Mouse (Mus musculus) myocyte (in vitro differentiated cells): Measurements from ENCODE around the gene Glb1. TPM values are rescaled to one million over a fixed set of nuclear protein-coding genes. Genes with fewer than 3 reads are reported as not detected.

ENCODE experiments used
- H3K27me3 ChIP-seq: one replicate; pipeline ENCODE4 v1.6.1; 2011; ENCODE audit not compliant: control insufficient read depth, insufficient read depth, insufficient read length
- H3K36me3 ChIP-seq: one replicate; pipeline ENCODE4 v1.6.1; 2011; ENCODE audit not compliant: control insufficient read depth, insufficient read depth
- H3K4me2 ChIP-seq: one replicate; pipeline ENCODE4 v1.6.1; 2011; ENCODE audit warnings: low read depth, control low read depth
- H3K4me3 ChIP-seq: one replicate; pipeline ENCODE4 v1.5.1; 2011; ENCODE audit warnings: mild to moderate bottlenecking, control low read depth, moderate library complexity
- H3K79me2 ChIP-seq: one replicate; pipeline ENCODE4 v1.6.1; 2011; ENCODE audit not compliant: control insufficient read depth, insufficient read depth
- H3ac ChIP-seq: one replicate; pipeline ENCODE4 v1.6.1; 2011; ENCODE audit not compliant: control insufficient read depth, insufficient read length
- CEBPB ChIP-seq: IDR thresholded peaks from 2 replicates; pipeline ENCODE4 v1.6.1; 2011; ENCODE audit warnings: mild to moderate bottlenecking, moderate library complexity; ENCODE audit not compliant: poor library complexity, insufficient read depth, severe bottlenecking
- E2F4 ChIP-seq: IDR thresholded peaks from one replicate; pipeline ENCODE4 v1.6.1; 2011; ENCODE audit warnings: mild to moderate bottlenecking, control low read depth, moderate library complexity; ENCODE audit not compliant: insufficient read depth
- MAX ChIP-seq: IDR thresholded peaks from one replicate; pipeline ENCODE4 v1.6.1; 2011; ENCODE audit warnings: low read depth, mild to moderate bottlenecking, control low read depth
- MYOD1 ChIP-seq, 3 experiments: IDR thresholded peaks; one replicate each; pipeline ENCODE4 v1.6.1; 2011; ENCODE audit warnings: control low read depth in 2 of 3, low read depth in 2 of 3, mild to moderate bottlenecking in 2 of 3, moderate library complexity in 1 of 3; ENCODE audit not compliant: insufficient read length in 2 of 3, control insufficient read depth in 1 of 3
- MYOG ChIP-seq, 3 experiments: IDR thresholded peaks; one replicate each; pipeline ENCODE4 v1.6.1; 2011; ENCODE audit warnings: control low read depth in 2 of 3, low read depth in 2 of 3, mild to moderate bottlenecking in 2 of 3; ENCODE audit not compliant: insufficient read length in 2 of 3, control insufficient read depth in 1 of 3, insufficient read depth in 1 of 3
- POLR2A ChIP-seq: IDR thresholded peaks from one replicate; pipeline ENCODE4 v1.6.1; 2011; ENCODE audit warnings: low read depth, mild to moderate bottlenecking, control low read depth, moderate library complexity; ENCODE audit not compliant: insufficient read length
- POLR2AphosphoS2 ChIP-seq: IDR thresholded peaks from one replicate; pipeline ENCODE4 v1.6.1; 2011; ENCODE audit warnings: low read depth, control low read depth; ENCODE audit not compliant: insufficient read length
- REST ChIP-seq: IDR thresholded peaks from one replicate; pipeline ENCODE4 v1.6.1; 2011; ENCODE audit warnings: mild to moderate bottlenecking, control low read depth, moderate library complexity; ENCODE audit not compliant: insufficient read depth, insufficient read length
- SRF ChIP-seq: IDR thresholded peaks from one replicate; pipeline ENCODE4 v1.6.1; 2011; ENCODE audit warnings: low read depth; ENCODE audit not compliant: control insufficient read depth, insufficient read length
- TCF12 ChIP-seq: IDR thresholded peaks from one replicate; pipeline ENCODE4 v1.6.1; 2011; ENCODE audit warnings: mild to moderate bottlenecking, control low read depth; ENCODE audit not compliant: poor library complexity, insufficient read depth, severe bottlenecking
- TCF3 ChIP-seq: IDR thresholded peaks from one replicate; pipeline ENCODE4 v1.6.1; 2011; ENCODE audit warnings: low read depth, control low read depth; ENCODE audit not compliant: insufficient read length
- USF1 ChIP-seq: IDR thresholded peaks from one replicate; pipeline ENCODE4 v1.6.1; 2011; ENCODE audit warnings: low read depth, mild to moderate bottlenecking, control low read depth, moderate library complexity
- polyA plus RNA-seq: library from polyadenylated mRNA; unstranded; fragments of >200 nt; fragmentation: generic; extraction: Trizol; gene quantifications from one replicate; pipeline ENCODE4 v1.2.1, GENCODE M21; 2012; ENCODE audit warnings: missing spikeins

Gene Glb1
- polyA plus RNA-seq, 1 experiment = 30.1 TPM

- Histone ChIP-seq H3K4me3 (no peak overlapping the region), H3K27me3 (no peaks in the 10 kb centered on the region), H3ac (no peak overlapping the region), H3K79me2 (no peaks in the 10 kb centered on the region), H3K36me3 (no peaks in the 10 kb centered on the region), H3K4me2 (no peak overlapping the region)
- no peak for TF ChIP-seq POLR2AphosphoS2
- TF ChIP-seq MYOG (IDR thresholded peaks at IDR 0.05; ENCODE audit: control insufficient read depth in 1 of 3, insufficient read depth in 1 of 3, insufficient read length in 2 of 3, low read depth in 2 of 3) = no peak
- no peak for TF ChIP-seq MYOD1 (IDR thresholded peaks at IDR 0.05; ENCODE audit: control insufficient read depth in 1 of 3, insufficient read length in 2 of 3, low read depth in 2 of 3)
- no peak for TF ChIP-seq E2F4
- no peak for TF ChIP-seq USF1
- no peak for TF ChIP-seq REST
- TF ChIP-seq TCF3 = no peak
- no peak for TF ChIP-seq POLR2A
- TF ChIP-seq CEBPB = no peak
- no peak for TF ChIP-seq SRF
- TF ChIP-seq MAX = no peak
- TF ChIP-seq TCF12 = no peak
Observed at GRCm38 (mm10) chr9:114377168-114377567, 23.7 kb upstream of the Glb1 start.

GRCm38 (mm10) chr9:114379871-114380270 is 21.0 kb upstream of the Glb1 start:
- no peaks in the 10 kb centered on the region for H3K27me3 ChIP-seq
- no peak overlapping the region for H3K4me2 ChIP-seq
- no peak for TF ChIP-seq SRF
- TF ChIP-seq TCF3 = no peak
- TF ChIP-seq MYOD1 (IDR thresholded peaks at IDR 0.05; ENCODE audit: control insufficient read depth in 1 of 3, insufficient read length in 2 of 3, low read depth in 2 of 3) = no peak
- H3K79me2 ChIP-seq = no peaks in the 10 kb centered on the region
- no peaks in the 10 kb centered on the region for H3K36me3 ChIP-seq
- H3K4me3 ChIP-seq = no peak overlapping the region
- no peak overlapping the region for H3ac ChIP-seq

GRCm38 (mm10) chr9:114380881-114381733 is 19.8 kb upstream of the Glb1 start:
- Histone ChIP-seq H3ac (no peak overlapping the region), H3K79me2 (no peaks in the 10 kb centered on the region), H3K27me3 (no peaks in the 10 kb centered on the region), H3K4me3 (no peak overlapping the region), H3K36me3 (no peaks in the 10 kb centered on the region), H3K4me2 (no peak overlapping the region)
- TF ChIP-seq POLR2A (no peak), SRF (no peak), REST (no peak), MYOG (IDR thresholded peaks at IDR 0.05; ENCODE audit: control insufficient read depth in 1 of 3, insufficient read depth in 1 of 3, insufficient read length in 2 of 3, low read depth in 2 of 3) (no peak), CEBPB (no peak), USF1 (no peak), E2F4 (no peak), TCF3 (no peak), MYOD1 (IDR thresholded peaks at IDR 0.05; ENCODE audit: control insufficient read depth in 1 of 3, insufficient read length in 2 of 3, low read depth in 2 of 3) (no peak), TCF12 (no peak), MAX (no peak), POLR2AphosphoS2 (no peak)

GRCm38 (mm10) chr9:114382936-114383710 is 17.8 kb upstream of the Glb1 start:
- Histone ChIP-seq H3K79me2 (no peaks in the 10 kb centered on the region), H3ac (no peak overlapping the region), H3K4me3 (no peak overlapping the region), H3K36me3 (no peaks in the 10 kb centered on the region), H3K27me3 (no peaks in the 10 kb centered on the region), H3K4me2 (no peak overlapping the region)
- TF ChIP-seq MYOG (IDR thresholded peaks at IDR 0.05; ENCODE audit: control insufficient read depth in 1 of 3, insufficient read depth in 1 of 3, insufficient read length in 2 of 3, low read depth in 2 of 3) (no peak), E2F4 (no peak), TCF12 (no peak), CEBPB (no peak), MAX (no peak), MYOD1 (IDR thresholded peaks at IDR 0.05; ENCODE audit: control insufficient read depth in 1 of 3, insufficient read length in 2 of 3, low read depth in 2 of 3) (no peak), SRF (no peak), POLR2A (no peak), POLR2AphosphoS2 (no peak), TCF3 (no peak), USF1 (no peak), REST (no peak)
